Mouse (Mus musculus) thymus, adult 18-20 months (tissue): ENCODE measurements at regions not wholly inside any gene's neighbourhood (a gene's known extent, or its start where the extent isn't known, plus 50 kb on each side); places are given as distances from the start of the nearest gene placed in this dataset.

ENCODE experiments used
- DNase-seq, 2 experiments: peaks; one replicate each; pipeline ENCODE4 v3.0.0; 2022; ENCODE audit warnings: mixed read lengths in 2 of 2

GRCm38 (mm10) chr5:119246824-119247223 is 423.6 kb upstream of the Tbx3 start:
- no peak for DNase-seq

GRCm38 (mm10) chr5:119248626-119249025 is 421.8 kb upstream of the Tbx3 start:
- DNase-seq: no peak

DNA sequence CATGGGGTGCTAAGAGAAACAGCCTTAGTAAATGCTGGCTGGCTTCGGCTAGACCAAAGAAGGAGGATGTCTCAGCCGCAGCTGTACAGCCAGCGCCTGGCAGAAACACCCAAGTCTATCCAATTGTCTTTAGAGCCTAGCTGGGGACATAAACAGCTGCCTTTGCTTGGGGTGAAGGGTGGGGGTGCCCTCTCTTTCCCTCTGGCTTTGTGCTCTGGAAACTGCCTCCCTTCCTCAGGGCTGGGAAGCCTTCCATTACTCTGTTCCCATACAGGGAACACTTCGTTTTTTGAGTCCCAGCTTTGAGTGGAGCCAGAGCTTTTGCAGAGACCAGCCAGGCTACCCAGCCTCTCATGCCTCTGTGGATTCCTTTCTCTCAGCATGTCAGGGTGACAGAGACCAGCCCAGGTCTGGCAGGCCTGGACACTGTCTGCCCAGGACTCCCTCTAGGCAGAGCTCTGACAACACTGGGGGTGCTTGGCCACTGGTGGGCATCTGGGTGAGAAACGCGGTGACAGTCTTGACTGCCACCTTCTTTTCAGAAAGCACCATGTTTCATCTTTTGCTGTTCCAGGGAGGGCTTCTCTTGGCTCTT is 421.2 kb upstream of the Tbx3 start:
- no peak for DNase-seq

GRCm38 (mm10) chr5:119251311-119252047 is 419.0 kb upstream of the Tbx3 start:
- no peak for DNase-seq

GRCm38 (mm10) chr5:119257374-119258120 is 412.9 kb upstream of the Tbx3 start:
- DNase-seq: no peak

DNA sequence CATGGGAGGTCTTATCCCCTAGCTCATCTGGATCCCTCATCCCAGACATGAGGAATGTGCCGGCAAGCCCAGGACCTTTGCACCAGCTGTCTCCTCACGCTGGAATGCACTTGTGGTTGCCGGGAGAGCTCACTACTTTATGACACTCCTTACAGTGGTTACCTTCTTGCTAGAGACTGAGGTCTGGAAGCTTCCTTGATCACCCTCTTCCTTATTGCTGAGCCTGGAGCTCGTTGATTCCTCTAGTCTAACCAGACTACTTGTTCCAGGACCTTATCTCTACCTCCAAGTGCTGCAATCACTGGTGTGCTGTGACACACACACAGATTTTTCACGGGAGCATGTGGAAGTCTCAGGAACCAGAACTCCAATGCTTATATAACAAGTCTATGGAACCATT is 411.6 kb upstream of the Tbx3 start:
- DNase-seq: no peak

DNA sequence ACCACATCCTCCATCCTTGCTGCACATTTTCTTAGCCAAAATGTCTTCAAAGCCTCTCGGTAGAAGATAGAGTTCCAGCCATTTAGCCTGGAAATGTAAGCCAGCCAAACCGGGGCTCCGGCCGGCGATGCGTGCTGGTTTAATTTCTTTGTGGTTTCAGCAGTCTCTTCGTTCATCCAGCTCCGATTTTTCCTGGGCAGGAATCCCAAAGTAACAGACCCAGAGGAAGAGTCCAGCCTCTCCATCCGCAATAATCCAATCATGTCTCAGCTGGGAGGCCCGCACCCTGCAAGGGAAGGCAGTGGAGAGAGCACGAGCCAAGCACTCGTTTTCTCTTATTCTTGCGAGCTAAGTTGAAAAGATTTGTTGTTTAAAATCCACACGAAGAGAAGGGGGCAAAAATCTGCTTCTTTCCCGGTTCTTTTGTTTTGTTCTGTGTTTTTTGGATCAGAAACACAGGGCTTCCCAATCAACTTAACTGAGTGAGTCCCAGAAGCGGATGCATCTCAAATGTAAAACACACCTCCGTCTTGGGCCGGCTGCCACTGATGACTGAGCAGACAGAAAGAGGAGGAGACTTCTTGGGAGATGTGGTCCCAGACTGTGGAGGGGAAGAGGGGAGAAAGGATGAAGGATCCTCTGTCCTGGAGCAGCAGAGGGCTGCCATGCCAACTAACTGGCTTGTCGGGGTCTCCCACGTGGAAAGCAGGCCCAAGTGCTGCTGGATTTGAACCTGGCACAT is 405.1 kb upstream of the Tbx3 start:
- DNase-seq: no peak

GRCm38 (mm10) chr5:119271234-119271852 is 399.1 kb upstream of the Tbx3 start:
- DNase-seq: no peak

GRCm38 (mm10) chr5:119273203-119273602 is 397.3 kb upstream of the Tbx3 start:
- no peak for DNase-seq

GRCm38 (mm10) chr5:119273615-119274014 is 396.9 kb upstream of the Tbx3 start:
- no peak for DNase-seq

- DNase-seq: no peak
Measured at GRCm38 (mm10) chr5:119274817-119275494, 395.5 kb upstream of the Tbx3 start.

DNA sequence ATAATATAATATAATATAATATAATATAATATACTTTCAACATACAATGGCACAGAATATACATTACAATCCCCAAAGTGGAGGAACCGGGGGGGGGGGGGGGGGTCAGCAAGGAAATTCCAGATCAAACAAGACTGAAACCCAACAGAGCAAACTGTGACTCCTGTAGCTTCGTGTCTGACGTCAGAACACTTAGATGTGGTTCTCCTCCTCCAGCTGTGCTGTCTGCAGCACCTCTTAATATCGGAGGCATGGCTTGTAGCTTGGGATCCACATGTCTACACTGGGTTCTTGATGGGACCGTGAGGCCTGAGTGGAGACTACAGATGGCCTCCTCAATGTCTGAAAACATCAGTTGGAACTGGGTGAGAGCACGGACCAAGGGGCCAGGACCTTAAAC is 390.3 kb upstream of the Tbx3 start:
- DNase-seq: no peak

- DNase-seq: no peak
Measured at GRCm38 (mm10) chr5:119289808-119290207, 380.7 kb upstream of the Tbx3 start.

DNA sequence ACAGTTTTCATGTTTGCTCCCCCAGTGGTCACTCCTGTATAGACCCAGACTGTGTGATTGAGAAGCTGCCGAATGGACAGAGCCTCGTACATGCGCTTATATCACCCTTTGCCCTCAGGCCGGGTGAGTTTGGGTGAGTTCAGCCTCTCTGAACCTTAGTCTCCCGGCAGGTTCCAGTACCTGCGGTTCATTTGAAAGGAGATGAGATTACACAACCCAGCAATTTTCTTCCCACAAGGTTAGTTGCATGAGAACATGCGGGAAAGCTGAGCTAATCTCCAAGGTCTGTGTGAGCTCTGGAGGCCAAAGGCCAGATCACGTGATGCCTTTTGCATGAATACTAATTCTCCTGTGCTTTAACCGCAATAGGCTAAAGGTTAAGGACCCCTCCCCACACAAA is 378.1 kb upstream of the Tbx3 start:
- no peak for DNase-seq

DNA sequence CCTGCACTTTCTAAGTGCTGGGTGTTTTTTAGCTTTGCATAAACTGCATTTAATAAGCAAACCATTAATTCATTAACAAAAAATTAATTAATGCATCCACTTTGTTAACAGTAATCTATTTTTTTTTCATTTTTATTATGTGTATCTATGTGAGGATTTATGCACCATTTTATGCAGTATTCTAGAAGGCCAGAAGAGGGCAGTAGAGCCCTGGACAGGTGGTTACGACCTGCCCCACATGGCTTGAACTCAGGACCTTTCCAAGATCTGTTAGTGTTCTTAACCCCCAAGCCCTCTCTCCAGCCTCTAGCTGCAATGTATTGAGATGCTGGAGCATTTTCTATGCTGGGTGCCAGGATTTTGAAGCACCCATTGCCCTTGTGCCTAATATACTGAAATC is 377.6 kb upstream of the Tbx3 start:
- DNase-seq: no peak

- DNase-seq: no peak
Measured at GRCm38 (mm10) chr5:119299311-119299710, 371.2 kb upstream of the Tbx3 start.

- no peak for DNase-seq
Measured at GRCm38 (mm10) chr5:119300106-119300505, 370.4 kb upstream of the Tbx3 start.

DNA sequence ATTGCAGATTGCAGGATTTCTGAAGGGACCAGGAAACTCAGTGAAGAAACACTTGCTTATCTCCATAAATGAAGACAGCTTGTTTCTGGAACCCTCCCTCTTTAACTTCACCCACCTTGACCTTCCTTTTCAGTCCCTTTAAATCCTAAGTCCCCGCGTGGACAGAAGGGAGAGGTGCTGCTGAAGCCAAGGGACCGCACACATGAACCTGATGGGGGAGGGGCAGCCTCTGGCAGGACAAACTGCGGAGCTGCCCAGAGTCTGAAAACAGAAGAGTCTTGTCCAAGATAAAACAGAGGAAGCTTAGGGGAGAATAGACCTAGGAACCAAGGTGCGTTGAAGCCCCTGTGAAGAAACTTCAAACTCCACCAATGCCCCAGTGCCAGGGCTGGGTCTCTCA is 368.9 kb upstream of the Tbx3 start:
- DNase-seq: no peak

- no peak for DNase-seq
Measured at GRCm38 (mm10) chr5:119304721-119305120, 365.7 kb upstream of the Tbx3 start.

GRCm38 (mm10) chr5:119307768-119308167 is 362.7 kb upstream of the Tbx3 start:
- no peak for DNase-seq

GRCm38 (mm10) chr5:119310178-119310930 is 360.1 kb upstream of the Tbx3 start:
- no peak for DNase-seq
